Mouse (Mus musculus): ENCODE data around the gene Gm49378.

Gene Gm49378

DNA sequence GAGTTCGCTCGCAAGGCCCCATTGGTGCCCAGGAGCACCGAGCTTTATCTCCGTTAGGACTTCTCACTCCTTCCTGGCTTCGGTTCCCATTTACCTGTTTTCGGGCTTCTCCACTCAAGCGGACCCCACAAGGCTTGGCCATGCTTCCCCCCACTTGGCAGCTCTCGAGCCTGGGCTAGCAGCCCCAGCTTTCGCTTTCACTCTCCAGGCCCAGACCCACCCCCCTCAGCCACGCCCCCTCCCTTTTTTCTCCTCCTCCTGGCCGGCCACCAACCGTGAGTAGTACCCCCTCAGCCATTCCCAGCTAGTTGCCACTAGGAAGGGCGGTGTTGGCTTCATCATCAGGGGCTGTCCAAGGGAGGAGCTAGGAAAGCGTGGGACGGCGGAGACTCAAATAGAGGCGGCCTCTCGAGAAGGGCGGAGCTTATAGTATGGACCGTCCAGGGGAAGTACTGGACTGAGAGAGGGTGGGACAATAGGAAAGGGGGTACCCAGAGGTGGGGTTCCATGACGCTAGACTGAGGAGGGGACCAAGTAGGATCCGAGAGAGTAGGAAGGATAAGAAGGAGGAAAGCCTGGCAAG is 46.9 kb downstream of the Gm49378 start, which contains the start of gene Psme2:
Gene Psme2, minus strand, starts transcription at position 366 of the 583 bp plus-strand sequence.
- CTCF ChIA-PET, result interaction anchor here (0.5 kb wide), 1 partner anchor 579 kb away, joined by 3 read pairs; no protein-coding TSS in a partner anchor

DNA sequence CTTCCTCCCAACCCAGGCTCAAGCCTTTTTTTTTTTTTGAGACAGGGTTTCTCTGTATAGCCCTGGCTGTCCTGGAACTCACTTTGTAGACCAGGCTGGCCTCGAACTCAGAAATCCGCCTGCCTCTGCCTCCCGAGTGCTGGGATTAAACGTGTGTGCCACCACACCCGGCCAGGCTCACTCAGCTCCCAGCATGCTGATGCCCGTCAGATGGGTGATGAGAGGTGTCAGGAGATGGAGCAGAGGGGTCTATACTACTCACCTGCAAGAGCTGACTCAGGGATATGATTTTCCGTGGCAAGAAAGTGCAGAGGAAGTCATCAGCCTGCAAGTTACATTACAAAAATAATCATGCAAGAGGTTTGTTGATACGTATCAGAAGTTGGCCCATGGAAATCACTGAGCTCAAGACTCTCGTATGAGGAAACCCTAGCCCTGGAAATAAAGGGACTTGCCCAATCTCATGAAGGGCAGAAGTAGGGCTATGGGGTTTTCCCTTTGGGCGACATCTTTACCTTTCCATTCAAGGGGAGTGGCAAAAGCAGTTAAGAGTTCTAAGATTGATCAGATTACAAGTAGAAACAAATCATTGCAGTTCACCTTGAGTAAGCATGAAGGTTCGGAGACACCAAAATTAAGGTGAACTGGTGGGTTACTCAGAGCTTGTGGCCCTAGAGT is 47.8 kb downstream of the Gm49378 start:
- CTCF ChIA-PET, result interaction anchor here (0.5 to 0.9 kb wide), 3 partner anchors 12 to 578 kb away, joined by 3 to 6 read pairs (median 3); partner anchors contain the start of genes Nedd8 and Psme1

DNA sequence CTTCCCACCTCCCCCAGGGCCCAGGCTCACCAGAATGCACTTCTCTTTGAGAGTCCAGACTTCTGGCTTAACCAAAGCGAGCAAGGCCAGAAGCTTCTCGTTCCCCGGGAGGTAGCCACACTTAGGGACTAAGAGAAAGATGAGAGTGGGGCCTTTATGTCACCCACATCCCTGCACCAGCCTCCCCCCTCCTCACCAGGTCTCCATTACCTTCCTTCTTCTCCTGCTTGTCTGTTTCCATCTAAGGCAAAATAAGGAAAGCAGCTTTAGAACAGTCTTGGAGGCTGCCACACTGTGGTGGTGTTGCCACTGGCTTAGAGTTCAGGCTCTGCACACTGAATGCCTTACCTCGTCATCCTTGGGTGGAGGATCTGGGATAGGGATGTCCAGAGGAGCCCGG is 48.4 kb downstream of the Gm49378 start:
- CTCF ChIA-PET, result no interaction called here

DNA sequence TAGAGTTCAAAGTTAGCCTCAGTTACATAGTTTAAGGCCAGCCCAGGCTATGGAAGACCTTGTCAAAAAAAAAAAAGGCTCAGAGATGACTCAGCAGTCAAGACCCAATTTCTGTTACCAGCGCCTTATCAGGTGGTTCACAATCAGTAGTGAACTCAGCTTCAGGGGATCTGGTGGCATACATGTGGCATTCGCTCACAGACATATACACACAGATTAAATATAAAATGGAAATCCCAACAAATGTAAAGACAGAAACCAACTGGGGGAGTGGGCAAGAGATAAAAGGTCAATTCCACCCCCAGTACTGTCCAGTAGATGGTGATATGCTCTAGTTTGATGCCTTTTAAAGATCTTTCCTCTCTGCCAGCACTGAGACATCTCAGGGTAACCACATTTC is 51.5 kb downstream of the Gm49378 start:
- CTCF ChIA-PET, result interaction anchor here (0.7 kb wide), 1 partner anchor 58 kb away, joined by 5 read pairs; no protein-coding TSS in a partner anchor

DNA sequence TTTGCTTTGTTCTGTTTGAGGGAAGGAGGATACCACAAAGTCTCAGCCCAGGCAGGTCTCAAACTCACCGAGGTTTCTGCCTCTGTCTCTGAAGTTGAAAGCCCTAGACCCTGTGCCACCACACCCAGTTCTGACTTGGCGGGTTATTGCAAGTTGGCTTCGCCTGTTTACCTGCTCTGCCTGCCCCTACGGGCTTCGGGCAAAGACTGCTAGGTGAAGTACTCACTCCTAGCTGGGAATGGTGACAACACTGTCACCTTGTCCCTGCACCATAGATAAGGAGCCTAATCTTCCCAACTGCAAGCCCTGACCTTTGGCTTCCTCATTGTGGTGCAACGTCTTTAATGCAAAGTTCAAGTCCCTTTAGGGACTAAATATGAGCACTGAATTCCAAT is 52.1 kb downstream of the Gm49378 start:
- CTCF ChIA-PET, result interaction anchor here (0.5 to 1.0 kb wide), 2 partner anchors 25 to 95 kb away, joined by 3 to 7 read pairs; partner anchors contain the start of gene Carmil3

DNA sequence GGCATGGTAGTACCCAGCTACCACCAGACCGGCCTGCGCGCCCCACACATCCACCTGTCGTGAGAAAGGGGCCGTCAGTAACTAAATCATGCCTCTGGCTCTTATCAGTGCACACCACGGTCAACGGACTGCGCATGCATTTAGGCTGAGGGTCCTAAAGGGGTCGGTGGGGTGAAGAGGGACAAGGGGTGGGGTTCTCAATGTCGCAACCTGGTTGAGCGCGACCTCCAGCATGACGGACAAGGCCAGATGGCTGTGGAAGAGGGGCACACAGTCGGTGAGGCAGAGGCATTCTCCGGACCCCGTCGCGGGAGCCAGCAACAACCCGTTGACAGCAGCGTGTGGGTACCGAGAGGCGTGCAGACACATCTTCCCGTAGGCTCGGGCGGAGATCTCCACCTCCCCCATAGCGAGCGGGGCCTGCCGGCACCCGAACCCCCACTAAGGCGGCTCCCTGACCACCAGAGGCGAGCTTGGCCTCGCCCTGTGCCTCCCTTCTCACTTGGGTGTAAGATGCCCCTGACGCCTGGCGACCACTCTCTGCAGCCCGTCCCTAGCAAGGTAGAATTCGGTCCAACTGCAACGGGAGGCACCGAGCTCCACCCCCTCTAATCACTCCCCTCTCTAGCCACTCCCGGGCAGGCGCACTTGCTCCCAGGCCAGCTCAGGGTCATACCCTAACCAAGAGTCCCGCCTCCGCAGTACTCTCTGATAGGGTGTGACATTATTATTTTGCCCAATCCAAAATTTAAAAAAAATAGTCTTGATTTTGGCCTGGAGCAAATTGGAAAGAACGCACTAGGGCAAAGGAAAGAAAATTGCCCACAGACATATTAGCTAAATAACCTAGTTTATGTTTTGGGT is 52.8 kb downstream of the Gm49378 start, which contains the start of gene Emc9:
Gene Emc9, minus strand, starts transcription at position 601 of the 864 bp plus-strand sequence.
- CTCF ChIA-PET, result interaction anchor here (0.5 to 1.0 kb wide), 2 partner anchors 24 to 94 kb away, joined by 3 to 7 read pairs; partner anchors contain the start of gene Carmil3

DNA sequence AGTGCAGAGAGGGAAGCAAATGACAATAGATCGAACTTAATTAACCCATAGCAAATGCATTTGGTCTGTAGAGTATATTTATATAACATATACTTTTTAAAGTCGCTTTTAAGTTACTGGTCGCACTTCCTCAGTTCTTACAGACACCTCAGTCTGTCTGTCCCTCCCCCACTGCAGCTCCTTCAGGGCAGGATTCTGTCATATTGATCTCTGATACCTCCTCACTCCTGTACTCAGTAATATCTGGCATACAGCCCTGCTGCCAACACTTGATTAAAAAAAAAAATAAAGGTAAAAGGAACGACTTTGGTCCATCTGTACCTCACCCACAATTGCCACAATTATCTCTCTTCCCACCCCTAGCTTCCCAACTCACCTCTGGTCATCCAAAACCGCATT is 53.4 kb downstream of the Gm49378 start:
- CTCF ChIA-PET, result interaction anchor here (1.0 kb wide), 1 partner anchor 24 kb away, joined by 3 read pairs; no protein-coding TSS in a partner anchor

DNA sequence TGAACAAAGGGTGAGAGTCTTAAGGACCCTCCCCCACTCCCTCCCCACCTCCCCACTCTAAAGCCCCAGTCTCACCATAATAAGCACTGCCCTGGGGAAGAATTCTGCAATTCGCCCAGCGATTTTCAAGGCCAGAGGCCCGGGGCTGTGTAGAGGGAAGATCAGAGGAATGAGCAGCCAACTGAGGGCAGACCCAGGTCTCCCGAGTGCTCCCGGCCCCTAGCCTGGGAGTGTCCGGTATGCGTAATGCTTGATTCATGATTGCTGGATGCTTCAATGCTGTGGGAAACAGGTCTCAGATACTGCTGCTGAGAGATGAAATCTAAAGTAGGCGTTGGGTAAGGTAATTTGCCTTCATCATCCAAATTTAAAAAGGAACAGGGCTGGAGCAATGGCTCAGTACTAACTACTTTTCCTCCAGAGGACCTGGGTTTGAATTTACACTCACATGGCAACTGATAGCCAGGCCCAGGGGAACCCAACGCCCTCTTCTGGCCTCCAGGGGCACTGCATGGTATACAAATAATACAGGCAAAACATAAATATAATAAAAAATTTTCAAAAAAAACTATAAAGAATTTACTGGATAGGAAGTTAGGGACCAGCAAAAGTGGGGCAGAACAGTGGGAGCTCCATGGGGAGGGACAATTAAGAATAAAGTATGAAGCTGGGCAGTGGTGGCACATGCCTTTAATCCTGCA is 55.6 kb downstream of the Gm49378 start:
- CTCF ChIA-PET, result no interaction called here

DNA sequence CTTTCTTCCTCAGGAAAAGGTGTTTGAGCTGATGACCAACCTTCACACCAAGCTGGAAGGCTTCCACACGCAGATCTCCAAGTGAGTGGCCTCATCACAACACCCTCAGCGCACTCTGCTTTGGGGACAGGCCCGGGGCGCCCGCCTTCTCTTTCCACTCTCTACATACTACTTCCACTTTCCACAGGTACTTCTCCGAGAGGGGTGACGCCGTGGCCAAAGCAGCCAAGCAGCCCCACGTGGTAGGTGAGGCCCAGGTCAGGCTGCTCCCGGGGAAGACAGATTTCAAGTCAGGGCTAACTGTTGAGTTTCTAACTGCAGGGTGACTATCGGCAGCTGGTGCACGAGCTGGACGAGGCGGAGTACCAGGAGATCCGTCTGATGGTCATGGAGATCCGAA is 57.0 kb downstream of the Gm49378 start:
- CTCF ChIA-PET, result interaction anchor here (0.6 kb wide), 1 partner anchor 53 kb away, joined by 4 read pairs; no protein-coding TSS in a partner anchor

DNA sequence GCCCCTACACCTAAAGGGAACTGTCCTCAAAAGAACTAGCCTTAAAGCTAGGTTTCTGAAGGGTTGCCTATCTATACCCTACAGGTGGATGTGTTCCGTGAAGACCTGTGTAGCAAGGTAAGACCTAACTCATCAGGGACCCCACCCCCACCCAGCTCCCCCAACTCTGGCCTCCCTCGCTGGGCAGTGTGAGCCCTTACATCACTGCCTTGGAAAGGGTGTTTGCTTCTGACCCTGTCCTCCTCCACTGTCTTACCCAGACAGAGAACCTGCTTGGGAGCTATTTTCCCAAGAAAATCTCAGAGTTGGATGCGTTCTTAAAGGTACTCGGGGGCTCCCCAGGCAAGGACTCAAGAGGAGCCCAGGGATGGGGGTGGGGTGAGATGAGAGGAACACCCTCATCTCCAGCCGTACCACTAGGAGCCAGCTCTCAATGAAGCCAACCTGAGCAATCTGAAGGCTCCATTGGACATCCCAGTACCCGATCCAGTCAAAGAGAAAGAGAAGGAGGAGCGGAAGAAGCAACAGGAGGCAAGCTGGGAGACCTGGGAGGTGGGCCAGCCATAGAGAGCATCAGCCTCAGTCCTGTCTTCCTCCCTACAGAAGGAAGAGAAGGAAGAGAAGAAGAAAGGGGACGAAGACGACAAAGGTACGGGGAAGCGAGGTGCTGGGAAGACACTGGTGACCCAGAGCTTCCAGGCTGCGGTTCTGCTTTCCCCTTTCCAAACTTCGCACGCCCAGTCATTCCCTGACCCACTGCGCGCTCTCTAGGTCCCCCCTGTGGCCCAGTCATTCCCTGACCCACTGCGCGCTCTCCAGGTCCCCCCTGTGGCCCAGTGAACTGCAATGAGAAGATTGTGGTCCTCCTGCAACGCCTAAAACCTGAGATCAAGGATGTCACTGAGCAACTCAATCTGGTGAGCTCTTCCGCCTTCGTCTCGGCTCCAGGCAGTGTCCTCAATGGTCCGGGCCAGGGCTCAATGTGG is 57.9 kb downstream of the Gm49378 start:
- CTCF ChIA-PET, result interaction anchor here (0.6 kb wide), 1 partner anchor 52 kb away, joined by 4 read pairs; no protein-coding TSS in a partner anchor
